Mouse (Mus musculus): ENCODE data around the gene Ror2.

Ror2 gene

GRCm38 (mm10) chr13:53233826-53234786 lies 51.8 kb downstream of the Ror2 start:
- no peak for DNase-seq (ENCODE audit: low read depth, low spot score)

- no peak for DNase-seq (ENCODE audit: low read depth, low spot score)
These were observed 52.5 kb downstream of the Ror2 start for GRCm38 (mm10) chr13:53233381-53233780.

GRCm38 (mm10) chr13:53232419-53232818 lies 53.5 kb downstream of the Ror2 start:
- no peak for DNase-seq (ENCODE audit: low read depth, low spot score)

DNA sequence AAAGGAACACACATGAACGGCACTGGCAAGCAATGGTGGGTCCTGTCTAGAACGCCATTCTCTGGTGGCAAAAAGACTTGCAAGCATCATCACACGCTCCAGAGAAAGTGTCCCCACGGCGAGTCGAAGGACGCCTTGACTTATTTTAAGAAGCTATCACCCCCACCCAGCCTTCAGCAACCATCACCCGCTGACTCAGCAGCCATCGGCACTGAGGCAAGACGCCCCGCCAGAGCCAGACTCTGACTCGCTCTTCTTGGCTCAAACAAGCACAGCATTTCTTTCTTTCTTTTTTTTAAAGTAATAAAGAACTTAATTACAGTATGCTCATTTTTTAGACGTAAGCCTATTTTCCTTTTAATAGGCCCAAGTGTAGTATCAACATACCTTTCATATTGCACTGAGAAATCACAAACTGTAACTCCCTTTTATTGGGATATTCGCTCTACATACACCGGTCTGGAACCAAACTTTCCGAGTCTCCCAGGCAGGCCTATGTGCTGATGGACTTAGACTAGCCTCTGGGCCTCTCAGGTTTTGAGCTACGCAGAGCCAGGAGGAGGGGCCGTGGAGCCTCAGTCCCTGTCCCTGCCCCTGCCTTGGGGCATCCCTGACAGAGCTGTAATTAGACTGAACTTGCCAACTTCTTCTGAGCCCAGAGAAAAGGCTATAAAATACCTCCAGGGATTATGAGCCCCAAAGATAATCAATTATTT lies 55.3 kb downstream of the Ror2 start:
- DNase-seq (ENCODE audit: low read depth, low spot score): no peak

GRCm38 (mm10) chr13:53227019-53227418 lies 58.9 kb downstream of the Ror2 start:
- no peak for DNase-seq (ENCODE audit: low read depth, low spot score)

- DNase-seq (ENCODE audit: low read depth, low spot score): no peak
These were observed 59.5 kb downstream of the Ror2 start for GRCm38 (mm10) chr13:53226461-53226860.

DNA sequence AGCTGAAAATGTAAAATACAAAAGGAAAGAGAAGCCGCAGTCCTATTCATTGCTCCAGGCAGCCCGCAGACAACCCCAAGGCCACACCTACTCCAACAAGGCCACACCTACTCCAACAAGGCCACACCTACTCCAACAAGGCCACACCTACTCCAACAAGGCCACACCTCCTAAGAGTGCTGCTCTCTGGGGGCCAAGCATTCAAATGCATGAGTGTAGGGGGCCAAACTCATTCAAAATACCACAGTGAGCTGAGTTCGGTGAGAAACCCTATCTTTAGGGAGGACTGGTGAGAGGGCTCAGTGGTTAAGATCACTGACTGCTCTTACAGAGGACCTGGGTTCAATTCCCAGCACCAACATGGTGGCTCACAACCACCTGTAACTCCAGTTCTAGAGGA lies 60.0 kb downstream of the Ror2 start:
- no peak for DNase-seq (ENCODE audit: low read depth, low spot score)

DNA sequence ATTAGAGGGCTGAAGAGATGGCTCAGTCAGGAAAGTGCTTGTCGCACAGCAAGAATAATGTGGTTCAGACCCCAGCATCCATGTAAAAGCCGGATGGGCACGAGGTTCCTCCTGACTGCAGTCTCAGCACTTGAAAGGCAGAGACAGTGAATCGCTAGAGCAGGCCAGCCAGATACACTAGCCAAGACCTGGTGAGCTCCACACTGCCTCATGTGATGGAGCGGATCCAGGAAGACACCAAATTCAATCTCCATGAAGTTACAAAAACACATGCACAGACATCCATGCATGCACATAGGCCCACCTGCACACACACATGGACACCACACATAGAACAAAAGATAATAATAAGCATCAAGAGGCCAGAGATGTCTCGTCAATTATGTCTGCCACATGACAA lies 64.7 kb downstream of the Ror2 start:
- DNase-seq (ENCODE audit: low read depth, low spot score): no peak

GRCm38 (mm10) chr13:53219889-53220288 lies 66.0 kb downstream of the Ror2 start:
- DNase-seq (ENCODE audit: low read depth, low spot score): no peak

DNA sequence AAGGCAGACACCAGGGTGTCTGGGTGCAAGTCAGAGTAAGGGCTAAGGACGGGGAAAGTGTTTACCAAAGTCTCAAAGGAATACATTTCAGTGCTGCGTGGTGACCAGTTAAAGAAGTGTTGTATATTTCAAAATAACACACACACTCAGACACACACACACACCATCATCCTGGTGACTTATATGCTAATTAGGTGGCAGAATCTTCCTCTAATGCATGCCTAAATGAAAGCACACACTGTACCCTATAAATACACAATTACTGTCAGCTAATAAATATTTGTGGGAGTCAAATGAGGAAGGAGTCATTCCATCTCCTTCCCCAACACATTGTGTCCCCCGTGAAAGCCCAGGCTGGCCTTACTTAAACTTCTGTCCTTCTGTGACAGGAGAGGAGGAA lies 66.5 kb downstream of the Ror2 start:
- DNase-seq (ENCODE audit: low read depth, low spot score): no peak

- DNase-seq (ENCODE audit: low read depth, low spot score): no peak
These were observed 68.4 kb downstream of the Ror2 start for GRCm38 (mm10) chr13:53217396-53217975.

GRCm38 (mm10) chr13:53211971-53212733 lies 73.8 kb downstream of the Ror2 start:
- DNase-seq (ENCODE audit: low read depth, low spot score): no peak

DNA sequence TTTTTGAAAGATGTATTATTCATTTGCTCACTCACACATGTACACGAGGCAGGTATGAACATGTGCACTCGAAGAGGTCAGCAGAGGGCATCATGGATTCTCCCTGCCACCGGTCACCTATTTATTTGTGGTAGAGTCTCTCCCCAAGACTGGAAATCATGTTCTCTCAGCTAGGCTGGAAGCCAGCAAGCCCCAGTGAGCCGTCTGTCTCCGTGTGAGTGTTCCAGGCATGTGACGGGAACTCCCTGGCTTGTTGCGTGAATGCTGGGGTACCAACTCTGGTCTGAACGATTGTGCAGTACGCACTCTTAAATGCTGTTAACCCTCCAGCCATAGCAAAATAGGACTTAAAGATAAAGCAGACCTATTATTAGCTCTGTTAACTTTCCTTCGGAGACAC lies 77.4 kb downstream of the Ror2 start:
- DNase-seq (ENCODE audit: low read depth, low spot score): no peak

GRCm38 (mm10) chr13:53205128-53205911 lies 80.6 kb downstream of the Ror2 start:
- no peak for DNase-seq (ENCODE audit: low read depth, low spot score)

- DNase-seq (ENCODE audit: low read depth, low spot score): no peak
These were observed 83.5 kb downstream of the Ror2 start for GRCm38 (mm10) chr13:53202439-53202830.

GRCm38 (mm10) chr13:53201628-53202438 lies 84.1 kb downstream of the Ror2 start:
- DNase-seq (ENCODE audit: low read depth, low spot score): no peak

DNA sequence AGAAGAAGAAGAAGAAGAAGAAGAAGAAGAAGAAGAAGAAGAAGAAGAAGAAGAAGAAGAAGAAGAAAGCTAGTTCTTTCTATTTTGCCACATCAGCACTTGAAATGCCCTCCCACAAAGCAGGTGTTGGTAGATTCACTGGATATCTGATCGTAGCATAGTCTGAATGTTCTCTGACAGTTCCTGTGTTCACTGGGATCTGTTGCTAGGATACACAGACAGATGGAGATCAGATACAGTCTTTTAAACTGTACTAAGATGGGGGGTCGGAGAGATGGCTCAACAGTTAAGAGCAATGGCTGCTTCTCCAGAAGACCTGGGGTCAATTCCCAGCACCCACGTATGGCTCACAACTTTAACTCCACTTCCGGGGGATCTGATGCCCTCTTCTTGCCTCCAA lies 85.8 kb downstream of the Ror2 start:
- no peak for DNase-seq (ENCODE audit: low read depth, low spot score)

- no peak for DNase-seq (ENCODE audit: low read depth, low spot score)
These were observed 86.7 kb downstream of the Ror2 start for GRCm38 (mm10) chr13:53199262-53199661.

DNA sequence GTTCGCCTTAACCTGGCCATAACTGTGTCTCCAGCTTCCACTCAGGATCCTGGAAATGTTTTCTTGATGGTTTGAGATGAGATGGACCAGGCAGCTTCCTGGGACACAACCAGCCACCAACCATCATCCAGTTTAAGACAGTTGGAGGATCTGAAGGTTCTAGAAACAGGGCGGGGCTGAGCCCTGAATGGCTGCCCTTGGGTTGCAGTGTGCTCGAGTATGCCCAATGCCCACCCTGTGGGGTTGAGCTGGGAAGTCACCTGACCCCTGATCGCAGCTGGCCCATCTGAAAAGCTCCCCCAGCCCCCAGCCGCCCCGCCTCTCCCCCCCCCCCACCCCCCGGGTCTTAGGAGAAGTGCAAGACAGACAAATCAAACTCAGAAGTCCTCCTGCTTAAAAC lies 89.2 kb downstream of the Ror2 start:
- DNase-seq (ENCODE audit: low read depth, low spot score): no peak
